Mouse (Mus musculus): ENCODE data around the gene Pax1. TPM values are rescaled to one million over a fixed set of nuclear protein-coding genes. Genes with fewer than 3 reads are reported as not detected.
A peak's percentile ranks its signal among the peaks of the same experiment; 100 is the strongest.

Gene Pax1
- total RNA-seq, 2 experiments from 2014 or later: not detected

GRCm38 (mm10) chr2:147370091-147370490 is 8.4 kb downstream of the Pax1 start:
- intact Hi-C loops (cut with DNase I): loop anchor here (5.0 kb wide), 1 partner anchor 677 kb away; the partner anchor contains the start of gene Foxa2
- no peak for DNase-seq (ENCODE audit: low spot score in 2 of 2)

- intact Hi-C loops (cut with DNase I): loop anchor here (5.0 kb wide), 1 partner anchor 676 kb away; the partner anchor contains the start of gene Foxa2
- no peak for DNase-seq (ENCODE audit: low spot score in 2 of 2)
Observed at GRCm38 (mm10) chr2:147371289-147371688, 9.6 kb downstream of the Pax1 start.

DNA sequence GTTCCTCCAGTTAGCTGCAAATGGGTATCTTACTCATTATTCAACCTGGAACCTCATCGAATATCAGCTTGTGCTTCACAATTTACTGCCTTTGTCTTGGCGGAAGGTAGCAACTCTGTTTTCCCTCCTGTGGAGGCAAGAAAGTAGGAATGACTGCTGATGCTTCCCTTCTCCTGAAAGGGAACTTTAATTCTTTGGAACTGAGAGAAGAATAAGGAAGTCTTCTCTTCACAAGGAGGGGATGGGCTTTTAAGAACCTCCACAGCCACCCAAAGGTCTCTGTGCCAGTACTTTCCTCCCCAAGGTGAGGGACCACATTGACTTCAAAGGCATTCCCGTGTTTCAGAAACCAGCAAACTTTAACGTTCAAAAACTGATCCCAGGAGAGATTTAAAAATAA is 10.1 kb downstream of the Pax1 start:
- no peak for DNase-seq (ENCODE audit: low spot score in 2 of 2)
- intact Hi-C loops (cut with DNase I): loop anchor here (5.0 kb wide), 1 partner anchor 675 kb away; the partner anchor contains the start of gene Foxa2

- intact Hi-C loops (cut with DNase I): loop anchor here (5.0 kb wide), 1 partner anchor 674 kb away; the partner anchor contains the start of gene Foxa2
Observed at GRCm38 (mm10) chr2:147372947-147373666, 11.4 kb downstream of the Pax1 start.

GRCm38 (mm10) chr2:147373667-147374007 is 11.9 kb downstream of the Pax1 start:
- no peak for DNase-seq (ENCODE audit: low spot score in 2 of 2)
- intact Hi-C loops (cut with DNase I): loop anchor here (5.0 kb wide), 1 partner anchor 674 kb away; the partner anchor contains the start of gene Foxa2

More at GRCm38 (mm10) chr2:147372947-147373666, 11.4 kb downstream of the Pax1 start:
- DNase-seq (ENCODE audit: low spot score in 2 of 2): no peak

DNA sequence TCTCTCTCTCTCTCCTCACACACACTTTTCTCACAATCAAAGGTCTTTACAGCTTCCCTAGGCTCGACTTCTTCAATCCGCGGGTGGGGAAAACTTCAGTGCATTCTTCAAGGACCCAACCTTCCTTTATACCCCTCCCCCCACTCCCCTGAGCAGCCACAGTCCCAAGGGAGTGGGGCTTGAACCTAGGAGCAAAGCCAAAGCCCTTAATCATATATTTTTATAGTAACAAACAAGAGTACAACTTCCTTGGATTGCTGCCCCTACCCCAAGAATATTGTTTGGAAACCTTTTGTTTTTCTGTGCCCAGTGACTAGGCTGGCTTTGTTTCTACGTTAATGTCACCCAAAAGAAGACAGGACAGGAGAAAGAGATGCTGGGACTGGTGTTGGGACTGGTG is 12.5 kb downstream of the Pax1 start:
- intact Hi-C loops (cut with DNase I): loop anchor here (5.0 kb wide), 1 partner anchor 673 kb away; the partner anchor contains the start of gene Foxa2
- no peak for DNase-seq (ENCODE audit: low spot score in 2 of 2)

DNA sequence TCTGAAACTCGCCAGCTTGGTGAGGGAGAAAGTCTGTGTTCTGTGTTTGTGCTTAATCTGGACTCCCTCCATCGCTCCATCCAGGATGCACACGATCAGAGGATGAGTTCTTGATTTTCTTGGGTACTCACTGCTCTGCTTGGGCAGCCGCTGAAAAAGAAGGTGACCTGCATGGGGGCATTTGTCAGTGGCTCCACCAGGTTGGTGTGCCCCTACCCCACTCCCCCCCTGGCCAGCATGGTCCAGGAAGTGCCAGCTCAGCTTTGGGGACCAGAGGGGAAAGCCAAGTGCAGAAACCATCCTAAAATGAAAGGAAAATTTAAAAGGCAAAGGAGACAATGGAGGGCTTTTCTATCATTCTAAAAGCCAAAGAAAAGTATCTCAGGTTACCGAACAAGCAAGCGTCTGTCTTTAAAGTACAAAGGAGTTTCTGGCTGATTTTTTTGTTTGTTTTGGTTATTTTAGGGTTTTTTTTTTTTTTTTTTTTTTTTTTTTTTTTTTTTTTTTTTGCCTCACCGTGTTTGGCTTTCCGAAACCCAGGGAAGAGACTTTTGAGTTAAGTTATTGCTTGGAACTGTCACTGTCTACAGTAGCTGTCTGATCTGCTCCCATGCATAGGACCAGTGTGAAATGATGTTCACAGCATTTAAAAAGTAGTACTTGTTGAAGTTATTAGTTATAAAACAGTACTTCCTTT is 13.4 kb downstream of the Pax1 start:
- intact Hi-C loops (cut with DNase I): no loop called here
- no peak for DNase-seq (ENCODE audit: low spot score in 2 of 2)

- intact Hi-C loops (cut with DNase I): loop anchor here (2.0 kb wide), 2 partner anchors 278 to 360 kb away; no protein-coding TSS in a partner anchor
- peak; percentile 53 to 81 for DNase-seq (ENCODE audit: low spot score in 2 of 2)
Observed at GRCm38 (mm10) chr2:147378934-147379333, 17.2 kb downstream of the Pax1 start.

GRCm38 (mm10) chr2:147383373-147383772 is 21.6 kb downstream of the Pax1 start:
- DNase-seq (ENCODE audit: low spot score in 2 of 2): no peak
- intact Hi-C loops (cut with DNase I): loop anchor here (5.0 kb wide), 1 partner anchor 404 kb away; no protein-coding TSS in a partner anchor

GRCm38 (mm10) chr2:147386949-147387348 is 25.2 kb downstream of the Pax1 start:
- intact Hi-C loops (cut with DNase I): no loop called here
- no peak for DNase-seq (ENCODE audit: low spot score in 2 of 2)

GRCm38 (mm10) chr2:147409323-147409722 is 47.6 kb downstream of the Pax1 start:
- DNase-seq (ENCODE audit: low spot score in 2 of 2): no peak
- intact Hi-C loops (cut with DNase I): no loop called here

GRCm38 (mm10) chr2:147415037-147415436 is 53.3 kb downstream of the Pax1 start:
- intact Hi-C loops (cut with DNase I): no loop called here
- DNase-seq (ENCODE audit: low spot score in 2 of 2): no peak

DNA sequence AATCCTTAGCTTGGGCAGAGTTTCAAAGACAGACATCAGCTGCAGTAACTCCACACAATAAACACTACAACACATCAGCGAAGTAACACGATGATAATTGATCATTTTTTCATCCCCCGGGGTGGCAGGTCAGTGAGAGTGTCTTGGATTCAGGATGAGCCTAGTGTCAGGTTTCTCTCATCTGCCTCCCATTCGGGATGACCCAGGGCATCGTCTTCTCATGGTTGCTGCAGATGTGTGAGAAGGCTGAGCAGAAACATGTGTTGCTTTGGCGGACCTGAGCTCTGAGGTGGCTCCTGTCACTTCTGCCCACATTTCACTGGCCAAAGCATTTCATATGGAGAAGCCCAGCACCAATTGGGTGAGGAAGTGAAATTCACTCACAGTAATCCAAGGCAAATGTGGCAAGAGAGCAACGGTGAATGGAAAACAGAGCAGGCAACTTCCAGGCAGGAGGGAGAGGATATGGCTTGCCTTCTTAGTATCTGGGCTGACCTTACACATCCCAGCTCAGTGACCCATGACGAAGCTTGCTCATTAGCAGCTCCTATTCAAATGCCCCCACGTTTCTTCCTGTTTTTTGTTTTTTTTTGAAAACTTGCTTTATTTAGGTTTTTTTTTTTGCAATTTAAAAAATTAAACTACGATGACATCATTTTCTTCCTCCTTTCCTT is 63.0 kb downstream of the Pax1 start:
- DNase-seq (ENCODE audit: low spot score in 2 of 2): no peak
- intact Hi-C loops (cut with DNase I): no loop called here

GRCm38 (mm10) chr2:147429607-147430356 is 68.1 kb downstream of the Pax1 start:
- intact Hi-C loops (cut with DNase I): no loop called here
- DNase-seq (ENCODE audit: low spot score in 2 of 2): no peak

GRCm38 (mm10) chr2:147433120-147433519 is 71.4 kb downstream of the Pax1 start:
- intact Hi-C loops (cut with DNase I): no loop called here

More at GRCm38 (mm10) chr2:147433120-147433519, 71.4 kb downstream of the Pax1 start:
- peak in 1 of 2 experiments; percentile 12 for DNase-seq (ENCODE audit: low spot score in 2 of 2)

Data from left cerebral cortex, postnatal 14 days (tissue).